Mouse (Mus musculus) hindlimb bud, embryonic 11.5 days (tissue): ENCODE measurements around the gene Rab3d.

Experiments
- DNase-seq: peaks from one replicate; pipeline ENCODE4 v3.0.0-alpha.2; 2012; ENCODE audit warnings: low read depth, low spot score; ENCODE audit errors: extremely low spot score

Rab3d gene

GRCm38 (mm10) chr9:21918035-21918592 is at the start of gene Rab3d:
Gene Rab3d (minus strand): TSS chr9:21918192.
- peak; percentile 86 for DNase-seq

GRCm38 (mm10) chr9:21963417-21963816 is 45.4 kb upstream of the Rab3d start, which contains the start of gene Epor:
Gene Epor (minus strand): TSS chr9:21963506.
- DNase-seq = no peak

- DNase-seq = no peak
These were observed 44.5 kb upstream of the Rab3d start for GRCm38 (mm10) chr9:21962416-21963059.

GRCm38 (mm10) chr9:21962010-21962409 is 44.0 kb upstream of the Rab3d start:
- DNase-seq = no peak

GRCm38 (mm10) chr9:21961366-21961980 is 43.5 kb upstream of the Rab3d start:
- DNase-seq = no peak

GRCm38 (mm10) chr9:21960558-21961208 is 42.7 kb upstream of the Rab3d start:
- no peak for DNase-seq

- DNase-seq = no peak
These were observed 42.1 kb upstream of the Rab3d start for GRCm38 (mm10) chr9:21960135-21960534.

GRCm38 (mm10) chr9:21959244-21959643 is 41.3 kb upstream of the Rab3d start:
- no peak for DNase-seq

GRCm38 (mm10) chr9:21958372-21958771 is 40.4 kb upstream of the Rab3d start:
- no peak for DNase-seq

GRCm38 (mm10) chr9:21955570-21956281 is 37.7 kb upstream of the Rab3d start, which contains the start of gene Swsap1:
Gene Swsap1 (plus strand): TSS chr9:21955755.
- DNase-seq = peak; percentile 94

GRCm38 (mm10) chr9:21955225-21955569 is 37.2 kb upstream of the Rab3d start:
- no peak for DNase-seq

GRCm38 (mm10) chr9:21954635-21955034 is 36.6 kb upstream of the Rab3d start:
- no peak for DNase-seq

- DNase-seq = no peak
These were observed 35.6 kb upstream of the Rab3d start for GRCm38 (mm10) chr9:21953600-21953999.

- DNase-seq = no peak
These were observed 34.0 kb upstream of the Rab3d start for GRCm38 (mm10) chr9:21951977-21952376.

GRCm38 (mm10) chr9:21950322-21950721 is 32.3 kb upstream of the Rab3d start:
- no peak for DNase-seq

GRCm38 (mm10) chr9:21948790-21949189 is 30.8 kb upstream of the Rab3d start:
- DNase-seq = no peak

GRCm38 (mm10) chr9:21948146-21948545 is 30.2 kb upstream of the Rab3d start:
- DNase-seq = no peak

- DNase-seq = no peak
These were observed 29.6 kb upstream of the Rab3d start for GRCm38 (mm10) chr9:21947540-21948130.

- no peak for DNase-seq
These were observed 26.3 kb upstream of the Rab3d start for GRCm38 (mm10) chr9:21944267-21944666.

- no peak for DNase-seq
These were observed 25.6 kb upstream of the Rab3d start for GRCm38 (mm10) chr9:21943638-21944037.

GRCm38 (mm10) chr9:21943046-21943445 is 25.1 kb upstream of the Rab3d start:
- DNase-seq = no peak
